In the genomic region with DNA sequence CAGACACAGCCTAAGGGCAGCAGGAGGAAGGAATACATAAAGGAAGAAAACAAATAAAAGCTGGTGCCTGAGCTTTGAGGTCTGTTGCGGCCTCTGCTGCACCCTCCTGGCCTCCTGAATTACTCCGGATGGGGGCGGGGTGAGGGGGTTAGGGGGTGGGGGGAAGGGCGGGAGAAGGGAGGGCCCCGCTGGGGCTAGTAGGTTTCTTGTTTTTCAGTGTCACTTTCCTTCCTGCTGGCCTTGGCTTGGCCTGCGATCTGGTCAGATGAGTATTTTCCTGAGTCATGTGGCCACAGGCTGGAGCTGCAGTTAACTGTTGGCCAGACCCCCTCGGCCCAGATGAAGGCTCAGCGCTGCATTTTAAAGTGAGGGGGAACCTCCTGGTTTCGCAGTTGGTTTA, we compare ENCODE assay signal across 8 mouse cellular contexts. TPM values are rescaled to one million over a fixed set of nuclear protein-coding genes. Genes with fewer than 3 reads are reported as not detected.
A peak's percentile ranks its signal among the peaks of the same experiment; 100 is the strongest.
DNase-seq lines count a peak whose midpoint lies in the region; ATAC-seq lines count a peak whose summit lies in the region.

No protein-coding gene starts in this region.

- no peaks in the 10 kb centered on the region for H3K9me3 ChIP-seq in forebrain, embryonic 10.5 days
- no peaks in the 10 kb centered on the region for H3K9me3 ChIP-seq in stomach, embryonic 16.5 days (replicated peaks; ENCODE audit: control insufficient read depth, low read length)

- DNase-seq in CD4-positive, CD25-positive, alpha-beta regulatory T cell, adult 2 months (ENCODE audit: low read depth, low spot score): peak; percentile 77
- peak; percentile 73 for DNase-seq in adrenal gland, adult 2 months
- peak; percentile 66 for DNase-seq in forebrain, embryonic 10.5 days (ENCODE audit: extremely low spot score, low spot score)
- peak; percentile 47 to 70 for DNase-seq in heart, postnatal 10 days
- peak; percentile 61 for DNase-seq in kidney, postnatal 14 days
- DNase-seq in frontal cortex, postnatal 36 days (ENCODE audit: low spot score in 2 of 2): no peak

- H3K4me2 ChIP-seq in stomach, embryonic 16.5 days (ENCODE audit: low read depth, low read length): peak overlapping the region; percentile 51

- H3K36me3 ChIP-seq in forebrain, embryonic 10.5 days (replicated peaks): no peaks in the 10 kb centered on the region
- H3K36me3 ChIP-seq in stomach, embryonic 16.5 days (ENCODE audit: control insufficient read depth, insufficient read depth, low read length): no peaks in the 10 kb centered on the region

- peak overlapping the region; percentile 40 for H3K4me3 ChIP-seq in forebrain, embryonic 10.5 days
- H3K4me3 ChIP-seq in stomach, embryonic 16.5 days (replicated peaks; ENCODE audit: low read length): peak overlapping the region; percentile 13

- ATAC-seq in megakaryocyte progenitor cell, adult 5-6 weeks (replicated peaks; ENCODE audit: poor library complexity): peak; percentile 54
- peak; percentile 82 for ATAC-seq in stomach, embryonic 16.5 days (ENCODE audit: insufficient read depth, low FRiP score)

- intact Hi-C loops in heart, postnatal 10 days (cut with DNase I): loop anchor here (2.0 to 5.0 kb wide), 2 partner anchors 172 to 590 kb away; no protein-coding TSS in a partner anchor

- WGBS in forebrain, embryonic 10.5 days: 6% methylated on average over 9 of the region's 9 CpGs
- 3% methylated on average over 9 of the region's 9 CpGs for WGBS in stomach, embryonic 16.5 days

- H3K27me3 ChIP-seq in forebrain, embryonic 10.5 days (ENCODE audit: poor library complexity, severe bottlenecking): no peaks in the 10 kb centered on the region
- no peaks in the 10 kb centered on the region for H3K27me3 ChIP-seq in stomach, embryonic 16.5 days (ENCODE audit: control insufficient read depth, insufficient read depth, low read length)

- H3K27ac ChIP-seq in forebrain, embryonic 10.5 days: peak overlapping the region; percentile 84
- peak overlapping the region; percentile 72 for H3K27ac ChIP-seq in stomach, embryonic 16.5 days (ENCODE audit: low read length)

- H3K4me1 ChIP-seq in forebrain, embryonic 10.5 days: peaks cover 40% of the 10 kb centered on the region
- peaks cover 8% of the 10 kb centered on the region; the same call in 1 of the 2 replicates for H3K4me1 ChIP-seq in stomach, embryonic 16.5 days (ENCODE audit: control insufficient read depth, insufficient read depth, low read length)

- peak overlapping the region; percentile 50 for H3K9ac ChIP-seq in stomach, embryonic 16.5 days (ENCODE audit: low read length)

RNA-seq across cellular contexts. Expression of gene Mgst2, which starts 7.5 kb away (rescaled TPM):
- 100 to 1,000 TPM; 189 to 200 TPM for total RNA-seq in adrenal gland, adult 2 months (2021)
- 2.6 and 3.3 TPM in 2 replicates for polyA plus RNA-seq in adrenal gland, adult 2 months (2012; rRNA removed)
- polyA plus RNA-seq in forebrain, embryonic 10.5 days (2016; fragmentation: Nextera tagmentation; extraction: Ambion mirVana): 0.67 TPM in 1 of 2 replicates, not detected in the other
- total RNA-seq in heart, postnatal 10 days (2021): 1 to 10 TPM in 1 of 2 experiments, under 1 TPM in 1; 0.35 to 2.1 TPM
- 132 and 146 TPM in 2 replicates for total RNA-seq in megakaryocyte progenitor cell, adult 5-6 weeks (2015)
- 44.7 and 52.2 TPM in 2 replicates for total RNA-seq in megakaryocyte progenitor cell, adult 5-6 weeks (2017)
- polyA plus RNA-seq in stomach, embryonic 16.5 days (2015; fragmentation: Nextera tagmentation; extraction: Ambion mirVana): 58.9 and 64.9 TPM in 2 replicates

Comparison
In these comparisons a context has a peak if more than half of its experiments do, and no peak if none do; other contexts are left out.
1. DNase-seq: peak in CD4-positive, CD25-positive, alpha-beta regulatory T cell, adult 2 months (single experiment), adrenal gland, adult 2 months (single experiment), forebrain, embryonic 10.5 days (single experiment), heart, postnatal 10 days (2 of 2) and kidney, postnatal 14 days (single experiment); none in frontal cortex, postnatal 36 days (0 of 2).
2. RNA of gene Mgst2, which starts 7.5 kb away (total RNA-seq): 189 to 200 TPM in adrenal gland, adult 2 months and 44.7 to 146 TPM in megakaryocyte progenitor cell, adult 5-6 weeks; 0.35 to 2.1 TPM in heart, postnatal 10 days; every median in the first group is over 10 times any median in the second.